Mouse (Mus musculus): ENCODE data around the gene Rgma.

DNA sequence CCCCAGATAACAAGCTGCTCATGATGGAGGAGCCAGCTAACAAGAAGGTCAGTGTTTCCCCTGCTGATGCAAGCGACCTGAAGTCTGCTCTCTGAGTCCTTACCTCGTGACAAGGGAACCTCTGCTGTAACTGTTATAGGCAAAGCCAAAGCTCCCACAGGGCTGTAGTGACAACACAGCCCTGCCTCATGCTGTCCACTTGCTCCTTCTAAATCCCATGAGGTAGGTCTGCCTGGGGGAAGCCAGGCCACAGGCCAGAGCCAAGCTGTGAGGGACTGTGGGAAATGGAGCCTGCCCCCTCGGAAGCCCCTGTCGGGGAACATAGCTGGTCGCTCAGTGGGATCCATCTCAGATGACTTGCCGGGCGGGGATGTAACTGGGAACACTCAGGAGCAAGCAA is 43.7 kb upstream of the Rgma start:
- no peak for TF ChIP-seq CTCF (IDR thresholded peaks at IDR 0.05; ENCODE audit: control insufficient read depth, insufficient read depth, insufficient replicate concordance, low read depth, low read length)
- TF ChIP-seq POLR2A (IDR thresholded peaks at IDR 0.05; ENCODE audit: control insufficient read depth, low read depth, low read length) = no peak
